Mouse (Mus musculus) embryo, embryonic 9.5 days (tissue): Measurements from ENCODE around the gene Gm17651.

Experiments
- DNase-seq: peaks from one replicate; pipeline ENCODE4 v3.0.0-alpha.2; 2017; ENCODE audit errors: extremely low spot score

Gm17651 gene

DNA sequence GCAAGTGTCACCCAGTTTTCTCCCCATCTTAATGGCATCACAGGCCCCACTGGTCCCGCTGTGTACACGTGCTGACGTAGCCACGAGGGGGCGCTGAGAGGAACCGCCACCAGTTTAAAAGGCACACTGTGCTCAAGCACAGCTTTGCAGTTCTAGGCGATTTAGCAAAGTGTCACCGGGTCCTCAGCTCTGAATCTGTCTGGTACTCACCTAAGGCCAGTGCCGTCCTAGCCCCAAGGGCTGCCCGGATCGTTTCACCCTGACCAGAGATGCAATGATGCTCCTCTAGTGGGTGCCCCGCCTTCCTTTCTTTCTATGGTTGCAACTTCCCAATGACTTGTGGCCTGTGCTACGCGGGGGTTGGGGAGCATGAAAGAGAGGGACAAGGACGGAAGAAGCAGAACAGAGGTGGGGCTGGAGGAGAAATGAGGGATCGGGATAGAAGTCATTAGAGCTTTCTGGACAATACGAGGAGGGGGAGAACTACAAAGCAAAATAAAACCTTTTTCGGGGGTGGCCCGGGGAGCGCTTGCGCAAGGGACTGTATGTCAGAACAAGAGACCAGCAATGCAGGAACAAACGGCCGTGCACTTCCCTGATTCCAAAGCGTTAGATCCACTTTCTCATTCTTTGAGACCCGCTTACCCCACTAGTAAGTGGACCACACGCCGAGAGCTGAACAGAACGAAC, 6.3 kb upstream of the Gm17651 start:
- DNase-seq: peak; percentile 70

DNA sequence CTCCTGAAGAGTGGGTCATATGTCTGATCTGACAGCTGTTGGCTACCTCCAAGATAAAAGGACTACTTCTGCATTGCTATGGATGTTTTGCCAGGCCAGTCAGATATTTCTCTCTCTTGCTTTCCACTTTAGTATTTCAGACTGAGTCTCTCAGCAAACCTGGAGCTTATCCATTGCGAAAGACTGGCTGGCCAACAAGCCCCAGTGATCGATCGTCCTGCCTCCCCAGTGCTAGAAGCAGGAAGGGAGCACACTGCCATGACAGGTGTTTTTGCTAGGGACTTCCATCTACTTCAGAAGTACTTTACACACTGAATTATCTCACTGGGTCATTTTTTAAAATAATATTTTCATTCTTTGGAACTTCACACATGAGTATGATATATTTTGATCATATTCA, 3.9 kb upstream of the Gm17651 start:
- no peak for DNase-seq

DNA sequence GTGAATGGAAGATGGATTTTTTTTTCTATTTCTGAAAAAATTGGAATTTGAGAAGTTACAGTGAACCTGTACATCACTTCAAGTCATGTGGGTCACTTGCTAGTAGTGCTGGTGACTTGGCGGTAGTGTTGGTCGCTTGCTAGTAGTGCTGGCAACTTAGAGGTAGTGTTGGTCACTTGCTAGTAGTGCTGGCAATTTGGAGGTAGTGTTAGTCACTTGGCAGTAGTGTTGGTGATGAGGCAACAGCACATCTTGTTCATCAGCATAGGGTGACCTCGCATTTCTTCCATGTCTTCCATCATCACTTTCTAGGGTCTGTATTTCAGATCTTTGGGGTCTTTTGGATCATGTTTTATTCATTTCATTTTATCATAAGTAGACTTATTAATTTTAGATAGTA, 1.6 kb upstream of the Gm17651 start:
- no peak for DNase-seq

DNA sequence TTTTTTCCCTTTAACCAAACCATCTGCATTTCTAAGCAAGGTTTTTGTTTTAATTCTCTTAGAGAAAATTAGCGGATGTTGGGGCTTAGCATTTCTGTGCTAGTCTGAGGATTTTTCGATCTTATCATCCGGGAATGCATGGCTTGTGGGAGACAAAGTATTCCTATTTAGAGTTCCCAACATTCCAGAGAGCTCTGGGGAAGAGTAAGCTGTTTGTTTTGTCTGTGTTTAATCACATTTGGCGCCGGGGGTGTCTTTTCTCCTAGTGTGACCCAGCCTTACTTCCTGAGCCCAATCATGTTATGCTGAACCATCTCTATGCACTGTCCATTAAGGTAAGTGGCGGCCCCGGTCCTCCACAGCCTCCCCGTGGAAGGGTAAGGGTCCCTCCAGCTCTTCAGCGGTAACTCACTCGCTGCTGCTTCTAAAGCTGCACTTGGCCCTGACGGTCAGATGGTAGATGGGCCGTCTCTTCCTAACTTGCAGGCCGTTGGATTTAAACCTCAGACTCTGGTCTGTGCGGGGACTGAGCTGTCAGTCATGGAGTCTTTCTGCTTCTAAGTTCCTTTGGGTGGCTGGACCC, 7.3 kb downstream of the Gm17651 start:
- no peak for DNase-seq

DNA sequence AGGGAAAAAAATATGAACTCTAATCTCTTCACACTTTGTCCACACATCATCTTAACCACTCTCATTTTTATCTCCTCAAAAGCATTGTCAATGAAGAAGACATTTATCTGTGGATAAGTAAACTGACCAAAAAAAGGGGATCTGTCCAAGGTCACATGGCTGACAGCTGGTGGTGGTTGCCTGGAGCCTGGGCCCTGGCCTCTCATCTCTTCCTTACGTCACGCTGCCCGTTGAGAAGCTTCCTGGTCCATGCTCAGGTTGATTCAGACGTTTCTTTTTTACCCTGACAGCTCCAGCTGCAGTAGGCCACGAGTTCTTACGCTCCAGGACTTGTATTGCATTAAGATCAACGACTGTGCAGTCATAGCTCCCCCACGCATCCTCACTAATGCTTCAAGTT, 8.3 kb downstream of the Gm17651 start:
- no peak for DNase-seq

DNA sequence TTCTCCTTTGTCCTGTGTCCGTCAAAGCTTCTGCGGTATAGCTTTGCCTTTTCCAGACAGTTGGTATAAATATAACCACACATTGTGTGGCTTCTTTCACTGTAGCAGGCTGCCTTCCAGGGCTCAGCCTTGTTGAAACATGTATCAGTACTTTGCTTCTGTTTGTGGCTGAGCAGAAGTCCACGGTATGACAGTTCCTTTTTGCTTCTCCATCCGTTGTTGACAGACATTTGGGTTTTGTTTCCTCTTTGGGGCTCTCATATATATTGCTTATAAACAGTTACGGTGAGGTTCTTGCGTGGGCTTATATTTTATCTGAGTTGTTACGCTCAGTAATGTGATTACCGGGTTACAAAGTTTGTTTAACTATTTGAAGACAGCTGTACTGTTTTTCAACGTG, 9.0 kb downstream of the Gm17651 start:
- DNase-seq: no peak

DNA sequence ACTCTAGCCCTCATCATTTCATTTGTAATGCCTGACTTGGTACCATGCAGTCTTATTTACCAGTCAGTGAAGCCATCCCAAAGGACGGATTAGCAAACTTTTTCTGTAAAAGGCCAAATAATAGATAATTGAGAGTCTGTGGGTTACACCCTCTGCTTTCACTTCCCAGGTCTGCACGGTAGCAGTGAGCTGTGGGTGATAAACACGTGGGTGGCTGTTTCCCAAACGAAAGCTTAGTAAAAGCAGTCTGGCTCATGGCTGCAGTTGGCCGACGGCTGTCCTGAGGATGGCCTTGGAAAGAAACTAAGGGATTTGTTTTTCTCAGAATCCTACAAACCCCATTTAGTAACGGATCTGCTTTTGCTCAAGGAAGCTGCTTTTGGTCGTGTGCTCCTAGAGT, 13.3 kb downstream of the Gm17651 start:
- DNase-seq: no peak

DNA sequence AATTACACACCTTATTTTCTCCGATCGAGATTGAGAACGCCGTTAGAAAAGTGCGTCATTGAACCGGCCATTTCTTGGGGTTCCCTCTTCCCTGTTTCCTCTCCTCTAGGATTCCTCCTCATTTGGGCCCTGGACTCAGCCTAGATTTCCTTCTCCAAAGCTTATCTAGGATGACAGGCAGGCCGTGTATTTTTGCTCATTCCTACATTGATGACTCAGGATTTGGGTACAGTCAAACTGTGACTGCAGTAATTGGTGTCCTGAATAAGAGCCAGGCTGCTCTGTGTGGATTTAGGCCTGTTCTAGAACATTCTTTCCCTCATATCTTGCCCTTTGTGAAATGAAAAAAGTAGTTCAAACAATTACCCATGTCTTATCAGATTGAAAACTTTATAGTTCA, 14.7 kb downstream of the Gm17651 start:
- DNase-seq: no peak

DNA sequence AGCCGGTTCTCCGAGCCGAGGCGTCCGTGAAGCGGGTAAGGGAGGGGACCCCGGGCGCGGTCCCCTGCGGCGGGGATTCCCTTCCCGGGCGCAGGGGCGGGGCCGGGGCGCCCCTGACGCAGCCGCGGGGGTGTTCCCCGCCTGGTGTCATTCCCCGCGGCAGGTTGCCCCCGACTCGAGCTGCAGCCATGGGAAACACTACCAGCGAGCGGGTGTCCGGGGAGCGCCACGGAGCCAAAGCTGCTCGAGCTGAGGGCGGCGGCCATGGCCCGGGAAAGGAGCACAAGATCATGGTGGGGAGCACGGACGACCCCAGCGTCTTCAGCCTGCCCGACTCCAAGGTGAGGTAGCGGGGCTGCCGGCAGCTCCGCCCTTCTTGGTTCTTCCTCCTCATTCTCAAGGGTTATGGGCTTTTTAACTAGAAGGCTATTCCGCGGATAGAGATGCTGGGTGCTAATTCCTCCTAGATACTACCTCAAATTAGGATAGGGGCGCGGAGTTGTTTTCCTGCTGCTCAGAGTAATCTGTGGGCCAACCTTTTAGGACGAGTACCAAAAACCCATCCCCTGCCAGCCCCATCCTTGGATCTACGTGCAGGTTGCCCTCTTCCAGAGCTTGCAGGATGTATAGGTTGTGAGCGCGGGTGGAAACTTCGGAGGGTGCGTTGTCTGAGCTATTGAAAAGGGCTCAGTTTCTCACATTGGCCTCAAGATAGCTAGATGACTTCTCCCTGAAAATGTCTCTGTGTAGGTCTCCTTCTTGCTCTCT, 15.9 kb downstream of the Gm17651 start:
- DNase-seq: peak; percentile 17

DNA sequence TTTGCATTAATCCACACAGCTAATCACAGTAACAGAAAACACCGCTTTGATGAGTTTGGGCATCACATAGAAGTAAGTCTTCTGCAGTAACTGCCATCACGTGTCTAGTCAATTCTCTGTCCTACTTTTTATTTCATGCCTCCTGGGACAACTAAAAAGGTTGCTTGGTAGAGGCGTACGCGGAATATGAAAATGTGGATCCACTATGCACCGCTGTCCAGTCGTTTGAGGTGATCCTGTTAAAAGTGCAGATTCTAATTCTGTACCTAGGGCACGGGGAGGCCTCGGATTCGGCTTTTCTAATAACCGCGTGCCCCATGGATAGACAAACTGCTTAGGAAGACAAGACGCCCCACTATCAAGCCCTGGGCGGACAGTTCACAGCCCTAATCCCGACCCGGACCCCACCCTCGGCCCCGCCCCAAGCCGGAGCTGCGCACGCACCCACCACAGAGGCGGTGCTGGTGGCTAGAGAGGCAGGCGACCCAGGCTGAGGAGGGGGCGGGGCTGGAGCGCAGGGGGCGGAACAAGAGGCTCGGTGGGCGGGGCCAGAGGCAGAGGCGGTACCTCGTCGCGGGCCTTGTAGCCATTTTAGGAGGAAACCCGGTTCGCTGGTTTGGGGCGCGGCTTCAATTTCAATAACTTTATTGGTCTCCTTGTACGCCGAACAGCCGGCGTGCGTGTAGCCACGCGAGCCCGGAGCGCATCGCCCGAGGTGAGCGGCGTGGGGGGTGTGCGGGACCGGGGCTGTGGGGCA, 16.7 kb downstream of the Gm17651 start, which contains the start of gene Prkab2:
Prkab2 (plus strand) TSS at position 539 of the 757 bp plus-strand sequence.
- peak; percentile 100 for DNase-seq

DNA sequence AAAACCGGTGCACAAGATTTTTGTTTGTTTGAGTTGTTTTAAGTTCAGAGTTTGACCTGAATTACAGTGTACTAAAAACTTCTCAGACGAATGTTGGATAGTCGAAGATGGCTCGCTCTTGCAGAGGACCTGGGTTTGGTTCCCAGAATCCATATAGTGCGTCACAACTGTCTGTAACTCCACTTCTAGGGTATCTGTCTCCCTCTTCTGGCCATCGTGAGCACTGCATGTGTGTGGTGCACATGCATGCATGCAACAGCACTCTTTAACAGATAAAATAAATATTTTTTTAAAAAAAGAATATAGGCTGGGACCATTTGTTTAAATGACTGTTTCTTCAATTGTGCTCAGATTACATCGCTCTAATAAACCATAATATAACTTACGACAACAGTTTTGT, 19.6 kb downstream of the Gm17651 start:
- no peak for DNase-seq

DNA sequence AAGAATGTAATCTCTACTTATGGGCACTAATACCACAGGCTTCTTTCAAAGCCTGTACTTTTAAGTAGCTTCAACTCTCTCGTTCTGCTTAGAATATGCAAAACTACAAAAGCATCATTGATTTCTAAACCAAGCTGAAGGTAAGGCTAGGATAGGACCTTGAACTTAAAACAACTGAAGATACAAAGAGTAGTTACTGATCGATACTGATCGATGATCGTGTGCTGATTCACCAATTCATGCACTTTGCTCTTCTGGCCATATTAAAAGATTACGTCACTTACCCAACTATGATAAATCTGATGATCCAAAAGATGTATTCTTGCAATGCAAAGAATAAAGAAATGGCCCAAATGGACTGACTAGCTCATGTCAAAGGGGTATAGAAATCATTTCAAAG, 20.7 kb downstream of the Gm17651 start:
- no peak for DNase-seq

DNA sequence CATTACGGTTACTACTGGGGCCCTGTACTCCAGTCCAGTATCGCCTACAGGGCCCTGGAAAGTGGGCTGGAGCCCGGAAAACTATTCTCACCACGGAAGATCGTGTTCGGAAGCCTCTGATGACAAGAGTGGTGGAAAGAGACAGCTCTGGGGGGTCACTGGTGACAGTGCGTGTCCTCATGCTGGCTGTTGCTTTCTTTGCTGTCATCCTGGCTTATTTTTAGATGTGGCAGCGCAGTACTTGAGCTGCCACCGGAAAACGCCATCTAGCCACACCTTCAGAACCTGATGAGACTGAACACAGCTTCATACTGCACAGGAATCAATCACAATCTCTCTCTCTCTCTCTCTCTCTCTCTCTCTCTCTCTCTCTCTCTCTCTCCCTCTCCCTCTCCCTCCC, 22.9 kb downstream of the Gm17651 start:
- no peak for DNase-seq

DNA sequence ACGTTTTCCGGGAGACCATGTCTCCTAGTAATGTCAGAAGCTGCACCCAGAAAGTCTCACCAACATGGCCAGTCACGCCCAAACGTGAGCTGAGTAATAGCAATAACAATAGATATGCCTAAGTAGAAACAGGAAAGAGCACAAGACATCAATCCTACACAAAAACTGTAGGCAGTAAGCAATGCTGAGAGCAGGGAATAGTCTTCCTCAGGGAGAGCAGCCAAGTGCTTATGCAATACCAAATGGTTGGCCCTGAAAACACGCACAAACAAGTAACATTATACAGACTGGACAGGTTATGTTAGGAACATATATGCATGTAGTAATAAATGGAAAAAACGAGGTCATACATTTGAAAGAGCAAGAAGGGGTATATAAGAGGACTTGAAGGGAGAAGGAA, 25.0 kb downstream of the Gm17651 start:
- no peak for DNase-seq

DNA sequence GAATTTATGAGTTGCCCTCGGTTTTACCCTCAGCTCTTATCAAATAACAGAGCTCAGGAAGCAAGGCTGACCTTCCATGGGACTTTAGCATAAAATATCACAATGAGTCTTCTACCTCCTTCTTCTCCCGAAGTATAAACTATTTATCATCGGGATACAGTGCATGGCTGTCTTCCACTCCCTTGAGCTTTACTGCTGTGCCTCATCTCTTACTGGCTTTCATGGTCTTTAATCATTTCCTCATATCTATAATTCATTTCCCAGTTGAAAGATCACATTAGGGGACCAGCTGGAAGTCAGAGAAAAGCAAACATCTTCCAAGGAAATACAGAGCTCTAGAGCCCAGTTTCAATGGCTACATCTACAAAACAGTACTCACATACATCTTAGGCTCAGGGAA, 25.5 kb downstream of the Gm17651 start:
- no peak for DNase-seq

DNA sequence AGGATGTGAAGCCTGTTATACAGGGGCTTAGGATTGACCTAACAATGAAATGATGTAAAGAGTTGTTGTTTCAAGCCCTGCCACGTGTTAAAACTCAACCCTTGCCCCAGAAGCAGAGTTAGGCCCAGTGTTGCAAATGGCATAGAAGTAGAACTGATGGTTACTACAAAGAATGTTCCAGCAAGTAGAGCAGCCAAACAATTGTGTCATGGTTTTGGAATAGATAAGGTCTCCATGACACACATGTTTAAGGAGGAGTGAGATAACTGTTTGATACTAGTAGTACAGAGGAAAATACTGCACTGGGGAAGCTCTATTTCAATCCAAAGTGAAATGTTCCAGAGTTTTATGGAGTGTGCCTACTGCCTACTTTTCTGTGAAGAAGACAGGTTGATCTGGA, 26.0 kb downstream of the Gm17651 start:
- no peak for DNase-seq

DNA sequence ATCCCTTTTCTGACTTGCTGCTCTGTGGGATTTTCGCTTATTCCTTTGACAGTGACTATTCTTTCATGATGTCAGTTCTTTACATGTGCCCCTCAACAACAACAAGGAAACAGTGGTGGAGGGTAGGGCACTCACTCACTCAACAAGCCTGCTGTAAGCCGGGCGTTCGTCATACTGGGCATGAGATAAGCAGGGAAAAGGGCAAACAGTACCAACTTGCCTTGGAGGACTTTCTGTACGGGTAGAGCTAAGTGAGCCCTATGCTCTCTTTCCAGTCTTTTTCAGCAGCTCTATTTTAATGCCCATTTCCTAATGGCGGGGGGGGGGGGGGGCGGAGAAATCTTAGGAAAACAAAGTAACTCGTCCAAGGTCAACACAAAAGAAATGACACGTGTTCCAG, 32.5 kb downstream of the Gm17651 start:
- no peak for DNase-seq

DNA sequence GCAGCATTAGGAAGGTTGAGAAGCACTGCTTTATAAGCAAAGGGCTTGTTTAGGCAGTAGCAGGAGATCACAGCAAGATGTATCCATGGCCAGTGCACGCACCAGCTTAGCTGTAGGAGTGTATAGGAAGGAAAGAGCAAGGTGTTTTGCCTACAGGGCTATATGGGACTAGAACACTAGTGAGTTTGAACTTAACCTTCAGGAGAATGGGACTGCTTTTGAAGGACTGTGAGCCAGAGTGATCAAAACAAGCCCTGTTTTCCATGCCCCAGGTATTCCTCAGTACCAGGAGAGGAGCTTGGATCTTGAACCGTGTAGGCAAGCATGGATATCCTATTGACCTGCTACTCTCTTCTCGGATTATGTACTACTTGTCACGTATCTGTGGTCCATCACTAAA, 33.1 kb downstream of the Gm17651 start:
- no peak for DNase-seq

DNA sequence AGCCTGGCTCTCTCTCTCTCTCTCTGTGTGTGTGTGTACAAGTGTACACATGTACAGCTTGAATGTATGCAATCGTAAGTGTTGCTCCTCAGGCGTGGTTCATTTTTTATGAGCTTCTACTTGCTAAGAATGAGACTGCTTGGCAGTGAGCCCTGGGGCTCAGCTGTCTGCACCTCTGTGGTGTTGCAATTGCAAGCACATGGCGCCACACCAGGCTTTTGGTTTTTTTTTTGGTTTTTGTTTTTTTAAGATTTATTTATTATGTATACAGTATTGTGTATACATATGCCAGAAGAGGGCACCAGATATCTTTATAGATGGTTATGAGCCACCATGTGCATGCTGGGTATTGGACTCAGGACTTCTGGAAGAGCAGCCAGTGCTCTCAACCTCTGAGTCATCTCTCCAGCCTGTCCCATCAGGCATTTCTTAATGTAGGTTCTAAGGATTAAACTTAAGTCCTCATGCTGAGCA, 40.2 kb downstream of the Gm17651 start:
- no peak for DNase-seq

DNA sequence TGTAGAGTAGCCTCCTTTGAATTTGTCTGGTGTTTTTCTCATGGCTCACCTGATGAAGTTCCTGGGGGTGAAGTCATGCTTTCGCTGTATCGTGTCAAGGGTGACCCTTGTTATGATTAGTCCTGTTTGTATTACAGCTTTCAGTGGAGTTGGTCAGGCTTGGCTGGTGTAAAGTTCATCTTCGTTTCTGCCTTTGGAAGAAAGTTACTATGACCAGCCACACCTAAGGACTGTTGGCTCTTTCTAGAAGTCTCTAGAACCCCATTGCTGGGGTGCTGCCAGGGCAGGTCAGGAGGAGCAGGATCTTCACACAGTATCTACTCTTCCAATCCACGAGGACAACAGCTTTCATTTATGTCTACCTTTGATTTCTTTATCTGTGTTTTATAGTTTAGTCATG, 41.0 kb downstream of the Gm17651 start:
- no peak for DNase-seq

DNA sequence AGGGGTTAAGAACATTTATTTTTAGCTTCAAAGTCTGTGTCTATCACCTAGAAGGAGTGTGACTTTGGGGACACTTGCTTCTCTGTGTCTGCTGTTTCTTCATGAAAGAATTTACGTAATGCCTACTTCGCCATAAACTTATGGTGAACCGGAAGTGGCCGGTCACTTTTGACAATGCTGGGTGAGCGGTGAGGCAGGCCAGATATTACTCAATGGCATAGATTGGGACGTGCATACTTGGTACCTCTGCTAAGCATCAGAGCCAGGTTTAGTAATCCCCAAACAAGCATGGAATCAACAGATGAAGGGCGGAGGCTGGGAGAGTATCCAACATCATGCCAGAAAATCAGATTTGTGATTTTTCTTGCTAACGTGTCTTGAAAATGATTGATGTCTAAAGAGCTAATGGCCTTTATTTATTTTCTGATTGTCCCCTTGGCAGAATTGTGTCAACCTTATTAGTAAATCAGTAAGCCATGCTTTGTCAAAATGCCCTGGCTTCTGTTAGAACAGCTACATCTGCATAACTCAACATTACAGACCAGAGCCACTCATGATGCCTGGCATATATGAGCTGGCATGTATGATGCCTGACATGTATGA, 43.1 kb downstream of the Gm17651 start:
- no peak for DNase-seq

DNA sequence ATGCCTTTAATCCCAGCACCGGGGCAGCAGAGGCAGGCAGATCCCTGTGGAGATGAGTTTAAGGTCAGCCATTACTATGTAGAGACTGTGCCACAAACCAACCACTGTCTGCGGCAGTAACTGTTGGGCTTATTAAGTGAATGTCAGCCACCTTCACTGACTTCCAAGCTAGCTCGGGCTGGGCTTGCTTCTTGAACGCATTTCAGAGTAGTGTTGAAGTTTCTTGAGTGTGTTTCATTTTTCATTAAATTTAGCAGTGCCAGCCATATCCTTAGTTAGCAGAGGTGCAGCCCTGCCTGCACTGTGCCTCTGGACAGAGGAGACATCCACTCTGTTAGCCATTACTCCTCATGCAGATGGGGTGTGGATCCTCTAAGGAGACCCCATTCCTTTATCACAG, 43.7 kb downstream of the Gm17651 start:
- DNase-seq: no peak
